29 mouse cellular contexts compared by ENCODE assay signal in genomic region chr13:51026311-51026918, GRCm38 (mm10).
DNase-seq lines count a peak whose midpoint lies in the region; ATAC-seq and TF ChIP-seq lines count a peak whose summit lies in the region.
"Had no signal": no experiment of that assay in that cellular context is flagged by ENCODE, and none has a peak within 500 bp of the region (broad histone marks: within the 10 kb centered on the region; RNA-seq: fewer than 3 reads in every experiment).

No protein-coding gene starts in this region.

- 0 out of 2 replicates have a peak, but pooled peaks cover 3% of the 10 kb centered on the region for H3K9me3 ChIP-seq in limb, embryonic 12.5 days
- no peaks in the 10 kb centered on the region for H3K9me3 ChIP-seq in limb, embryonic 10.5 days (replicated peaks)
- H3K9me3 ChIP-seq: lung, embryonic 15.5 days had no signal

- no peak overlapping the region for H3K9ac ChIP-seq in limb, embryonic 12.5 days (replicated peaks)
- H3K9ac ChIP-seq: heart, embryonic 12.5 days; hindbrain, embryonic 14.5 days; limb, embryonic 13.5 days; lung, embryonic 15.5 days; neural tube, embryonic 12.5 days had no signal

- no peaks in the 10 kb centered on the region for H3K27me3 ChIP-seq in limb, embryonic 12.5 days
- no peaks in the 10 kb centered on the region for H3K27me3 ChIP-seq in limb, embryonic 10.5 days (ENCODE audit: low read depth, poor library complexity, severe bottlenecking)
- no peaks in the 10 kb centered on the region for H3K27me3 ChIP-seq in small intestine, adult 2 months (ENCODE audit: control insufficient read depth, insufficient read depth, low read length)
- H3K27me3 ChIP-seq: heart, embryonic 12.5 days; limb, embryonic 13.5 days; lung, embryonic 15.5 days; neural tube, embryonic 12.5 days had no signal

- no peaks in the 10 kb centered on the region for H3K36me3 ChIP-seq in limb, embryonic 12.5 days
- H3K36me3 ChIP-seq in limb, embryonic 10.5 days, result no peaks in the 10 kb centered on the region
- H3K36me3 ChIP-seq in small intestine, adult 2 months (ENCODE audit: control insufficient read depth, insufficient read depth, low read length), result no peaks in the 10 kb centered on the region
- H3K36me3 ChIP-seq: forebrain, embryonic 10.5 days; G1E; heart, embryonic 12.5 days; limb, embryonic 13.5 days; lung, embryonic 15.5 days; neural tube, embryonic 12.5 days had no signal

- no peak for TF ChIP-seq CTCF in small intestine, adult 2 months (IDR thresholded peaks at IDR 0.05; ENCODE audit: extremely low read depth, insufficient read length, insufficient replicate concordance, low read depth, low read length)

- H3K4me2 ChIP-seq in limb, embryonic 12.5 days, result no peak overlapping the region
- H3K4me2 ChIP-seq: heart, embryonic 12.5 days; hindbrain, embryonic 14.5 days; limb, embryonic 13.5 days; liver, embryonic 11.5 days; lung, embryonic 15.5 days; midbrain, embryonic 11.5 days; neural tube, embryonic 12.5 days had no signal

- peak; percentile 42 to 62 for DNase-seq in adrenal gland, adult (ENCODE audit: inconsistent age in 2 of 2, low spot score in 1 of 2)
- DNase-seq in adrenal gland, postnatal 14 days, result no peak
- DNase-seq in limb, embryonic 10.5 days (ENCODE audit: low spot score), result no peak
- DNase-seq in left cerebral cortex, adult 9 months (ENCODE audit: low spot score in 2 of 2), result no peak
- no peak for DNase-seq in right cerebral cortex, adult 18-20 months
- DNase-seq: cerebellum, adult 2 months; cerebellum, postnatal 14 days; gastrocnemius, adult 2 months; gastrocnemius, postnatal 36 days; heart, adult 2 months; kidney, adult 2 months; layer of hippocampus, postnatal 36 days; thymus, adult 2 months had no signal

- TF ChIP-seq POLR2A in small intestine, adult 2 months (IDR thresholded peaks at IDR 0.05; ENCODE audit: low read depth, low read length), result no peak

- peaks cover 25% of the 10 kb centered on the region for H3K4me1 ChIP-seq in limb, embryonic 12.5 days (replicated peaks)
- H3K4me1 ChIP-seq in limb, embryonic 10.5 days, result peaks cover 25% of the 10 kb centered on the region
- no peaks in the 10 kb centered on the region for H3K4me1 ChIP-seq in small intestine, adult 2 months (ENCODE audit: control insufficient read depth, insufficient read depth, insufficient read length, low read length)
- H3K4me1 ChIP-seq: neural tube, embryonic 12.5 days had no signal

- no peak for ATAC-seq in limb, embryonic 12.5 days (ENCODE audit: insufficient number of reproducible peaks, insufficient read depth, low FRiP score, low TSS enrichment, low read depth)
- peak; percentile 46 for ATAC-seq in activated CD4-positive, CD25-positive, alpha-beta regulatory T cell, adult 4 months
- ATAC-seq: forebrain, embryonic 16.5 days; inflammation-experienced regulatory T-cells, adult 6 months; midbrain, embryonic 16.5 days had no signal

- no peak overlapping the region for H3K4me3 ChIP-seq in limb, embryonic 12.5 days (replicated peaks)
- no peak overlapping the region for H3K4me3 ChIP-seq in limb, embryonic 10.5 days
- no peak overlapping the region for H3K4me3 ChIP-seq in small intestine, adult 2 months (ENCODE audit: low read depth, low read length)
- H3K4me3 ChIP-seq: forebrain, embryonic 10.5 days; gastrocnemius, adult 2 months; heart, adult 2 months; heart, embryonic 12.5 days; limb, embryonic 13.5 days; lung, embryonic 15.5 days; neural tube, embryonic 12.5 days had no signal

- H3K27ac ChIP-seq in limb, embryonic 12.5 days, result peak overlapping the region; percentile 37
- H3K27ac ChIP-seq in limb, embryonic 10.5 days, result no peak overlapping the region
- 0 out of 2 replicates have a peak overlapping the region, but pooled peaks have one; percentile 6 for H3K27ac ChIP-seq in small intestine, adult 2 months (ENCODE audit: insufficient read depth, low read depth, low read length)
- H3K27ac ChIP-seq: forebrain, embryonic 10.5 days; gastrocnemius, adult 2 months; heart, adult 2 months; hindbrain, embryonic 14.5 days; kidney, postnatal 0 days; limb, embryonic 13.5 days; lung, embryonic 15.5 days; neural tube, embryonic 12.5 days had no signal

- WGBS in limb, embryonic 12.5 days, result 77% methylated on average over 6 of the region's 6 CpGs
- 84% methylated on average over 6 of the region's 6 CpGs for WGBS in limb, embryonic 10.5 days
- 16% methylated on average over 6 of the region's 6 CpGs for WGBS in small intestine, adult 2 months

Comparison
In these comparisons a context has a peak if more than half of its experiments do, and no peak if none do; other contexts are left out.
1. DNase-seq: peak in adrenal gland, adult (2 of 2); none in adrenal gland, postnatal 14 days (single experiment), limb, embryonic 10.5 days (single experiment), left cerebral cortex, adult 9 months (0 of 2) and right cerebral cortex, adult 18-20 months (single experiment).